Mouse (Mus musculus) liver, adult (tissue): Measurements from ENCODE around the gene Laptm4a.

Experiments
- GATA4 ChIP-seq: IDR thresholded peaks from 2 replicates; pipeline ENCODE4 v1.6.1; 2014; ENCODE audit warnings: mild to moderate bottlenecking, low read length; ENCODE audit not compliant: insufficient replicate concordance

Laptm4a gene

DNA sequence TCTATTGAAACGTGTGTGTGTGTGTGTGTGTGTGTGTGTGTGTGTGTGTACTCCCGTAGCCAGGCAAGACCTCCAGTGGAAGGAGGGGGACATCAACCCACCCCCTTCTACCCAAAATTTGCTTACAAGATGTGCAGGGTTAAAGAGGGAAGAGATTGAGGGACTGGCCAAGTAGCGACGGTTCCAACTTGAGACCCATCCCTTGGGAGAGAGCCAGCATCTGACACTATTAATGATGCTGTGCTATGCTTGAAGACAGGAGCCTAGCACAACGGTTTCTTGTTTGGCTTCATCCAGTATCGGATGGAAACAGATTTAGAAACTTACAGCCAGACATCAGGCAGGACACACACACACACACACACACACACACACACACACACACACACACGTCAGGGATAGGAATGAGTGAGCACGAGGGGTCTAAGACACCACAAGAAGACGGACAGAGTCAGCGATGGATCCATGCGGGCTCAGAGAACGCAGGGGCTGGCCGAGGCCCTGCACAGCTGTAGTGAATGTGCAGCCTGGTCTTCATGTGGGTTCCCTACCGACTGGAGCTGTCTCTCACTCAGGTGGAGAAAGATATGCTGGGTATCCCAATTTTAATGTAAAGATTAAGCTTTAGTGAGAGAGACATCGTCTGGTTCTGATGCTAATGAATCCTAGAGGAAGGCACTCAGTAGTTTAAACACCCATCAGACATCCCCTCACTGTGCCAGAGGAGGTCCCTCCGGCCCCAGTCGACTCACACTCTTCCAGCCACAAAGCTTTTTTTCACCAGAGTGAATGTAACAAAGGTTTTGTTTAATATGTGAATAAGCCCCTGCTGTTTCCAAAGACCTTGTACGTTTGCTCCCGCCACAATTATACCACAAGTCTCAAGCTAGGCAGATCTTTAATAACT, 22.3 kb upstream of the Laptm4a start:
- no peak for TF ChIP-seq GATA4

DNA sequence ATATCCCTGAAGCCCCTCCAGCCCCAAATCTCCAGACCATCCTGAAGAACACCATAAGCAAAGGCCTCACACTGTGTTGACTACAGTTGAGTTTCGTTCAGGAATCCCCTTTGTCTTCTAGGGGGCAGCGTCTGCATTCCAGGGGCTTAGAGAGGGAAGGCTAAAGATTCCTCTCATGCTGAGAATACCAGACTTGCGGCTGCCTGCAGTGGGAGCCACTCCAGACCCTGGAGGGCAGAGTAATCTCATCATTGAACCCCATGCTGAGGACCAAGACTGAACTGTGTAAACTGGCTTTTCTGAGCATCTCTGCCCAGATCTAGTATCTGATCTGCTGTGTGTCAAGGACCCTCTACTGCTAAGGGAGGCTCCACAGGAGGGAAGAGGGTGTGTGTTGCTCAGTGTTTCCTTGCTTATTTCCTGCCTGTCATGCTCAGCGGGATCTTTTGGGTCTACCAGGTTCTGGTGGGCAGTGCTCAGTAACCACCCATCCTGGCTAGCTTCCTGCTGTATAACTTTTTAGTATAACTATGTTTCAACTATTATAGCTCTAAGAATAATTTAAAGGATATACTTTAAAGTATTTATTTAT, 21.3 kb upstream of the Laptm4a start:
- no peak for TF ChIP-seq GATA4

DNA sequence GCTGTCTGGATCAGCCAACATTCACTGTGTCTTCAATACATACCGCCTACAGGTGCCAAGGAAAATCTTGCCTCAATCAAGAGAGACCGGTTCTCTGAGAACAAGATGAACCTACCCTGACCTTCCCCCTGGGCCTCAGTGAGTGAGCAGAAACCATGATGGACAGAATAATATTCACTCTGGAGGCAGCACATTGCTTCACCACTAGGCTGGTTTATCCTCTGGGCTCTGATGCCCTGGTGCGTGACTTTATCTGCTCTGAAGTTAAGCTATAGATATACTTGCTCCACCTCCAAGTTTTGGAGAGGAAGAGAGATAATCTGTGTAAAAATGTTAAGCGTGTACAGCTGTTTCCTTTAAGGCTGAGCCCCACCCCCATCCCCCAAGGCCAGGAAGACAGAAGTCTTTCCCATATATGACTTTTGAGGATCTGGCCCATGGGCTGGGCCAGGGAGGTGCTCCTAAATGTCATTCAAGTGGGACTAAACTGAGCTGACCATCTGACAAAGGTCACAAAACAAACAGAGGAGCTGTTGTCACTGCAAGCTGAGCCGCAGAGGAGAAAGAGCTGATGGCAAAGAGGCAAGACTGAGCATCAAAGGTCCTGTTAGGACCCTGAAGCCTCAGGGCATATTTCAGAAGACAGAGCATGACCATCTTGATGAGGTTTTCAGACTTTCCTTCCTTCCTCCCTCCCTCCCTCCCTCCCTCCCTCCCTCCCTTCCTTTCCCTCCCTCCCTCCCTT, 20.4 kb upstream of the Laptm4a start:
- TF ChIP-seq GATA4 = no peak

DNA sequence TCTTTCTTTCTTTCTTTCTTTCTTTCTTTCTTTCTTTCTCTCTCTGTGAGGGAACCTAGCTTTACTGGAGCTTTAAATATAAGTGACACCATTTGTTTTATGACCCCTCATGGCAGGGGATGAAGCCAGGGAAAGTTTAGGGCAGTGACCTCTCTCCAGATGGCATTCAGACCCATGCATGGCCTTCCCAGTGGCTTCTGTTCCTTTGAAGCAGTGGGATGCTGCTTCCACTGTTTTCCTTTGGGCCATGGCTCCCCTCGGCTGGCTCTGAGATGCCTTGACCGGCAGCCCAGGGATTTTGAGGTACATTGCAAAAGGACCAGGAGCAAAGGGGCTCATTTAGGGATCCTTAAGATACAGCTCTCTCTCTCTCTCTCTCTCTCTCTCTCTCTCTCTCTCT, 19.5 kb upstream of the Laptm4a start:
- TF ChIP-seq GATA4 = no peak

DNA sequence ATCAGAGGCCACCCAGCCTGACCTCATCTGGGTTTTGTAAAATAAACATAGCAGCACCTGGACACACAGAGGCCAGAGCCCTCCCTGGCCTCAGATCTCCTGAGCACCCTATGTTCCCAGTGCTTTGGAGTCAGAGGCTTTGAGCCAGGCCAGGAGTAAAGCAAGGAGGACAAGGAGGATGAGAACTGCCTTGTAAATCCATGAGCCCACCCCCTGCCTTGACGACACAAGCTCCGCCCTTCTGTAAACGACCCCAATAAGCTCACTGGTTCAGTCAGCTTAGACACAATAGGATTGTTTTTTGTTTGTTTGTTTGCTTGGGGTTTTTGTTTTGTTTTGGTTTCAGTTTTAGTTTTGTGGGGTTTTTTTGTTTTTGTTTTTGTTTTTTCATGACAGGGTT, 19.0 kb upstream of the Laptm4a start:
- no peak for TF ChIP-seq GATA4

DNA sequence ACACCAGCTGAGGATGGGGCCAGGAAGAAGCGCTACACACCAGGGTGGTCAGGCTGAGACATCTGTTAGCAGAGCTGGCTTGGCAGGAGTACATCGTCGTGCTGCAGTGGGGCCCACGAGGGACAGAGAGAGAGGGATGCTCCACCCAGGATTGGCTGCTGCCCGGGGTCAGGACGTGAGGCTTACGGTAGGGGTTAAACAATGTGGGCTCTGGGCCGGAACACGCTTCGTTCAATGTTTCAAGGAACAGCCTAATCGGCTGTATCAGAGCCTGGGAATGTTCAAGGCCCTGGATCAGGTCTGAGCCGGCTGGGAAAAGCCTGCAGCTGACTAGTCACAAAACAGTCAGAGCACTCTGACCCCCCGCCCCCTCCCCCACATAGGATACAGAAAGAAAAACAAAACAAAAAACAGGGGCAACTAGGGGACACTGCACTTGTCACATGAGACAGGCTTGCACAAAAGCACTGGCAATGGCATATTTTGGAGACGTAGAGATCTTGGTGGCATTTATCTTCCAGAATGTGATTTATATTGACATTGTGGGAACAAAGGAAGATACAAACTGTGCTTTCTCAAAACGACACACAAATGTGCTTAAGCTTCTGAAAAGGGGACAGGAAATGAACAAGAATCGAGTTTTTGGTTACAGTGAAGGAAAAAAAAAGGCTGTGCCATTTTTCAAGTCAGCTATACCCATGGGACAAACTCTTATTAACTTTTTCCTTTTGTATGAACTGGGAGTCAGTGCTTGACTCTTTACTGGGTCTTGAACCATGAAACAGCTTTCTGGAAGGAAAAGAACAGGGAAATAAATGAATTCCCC, 8.4 kb upstream of the Laptm4a start:
- no peak for TF ChIP-seq GATA4

DNA sequence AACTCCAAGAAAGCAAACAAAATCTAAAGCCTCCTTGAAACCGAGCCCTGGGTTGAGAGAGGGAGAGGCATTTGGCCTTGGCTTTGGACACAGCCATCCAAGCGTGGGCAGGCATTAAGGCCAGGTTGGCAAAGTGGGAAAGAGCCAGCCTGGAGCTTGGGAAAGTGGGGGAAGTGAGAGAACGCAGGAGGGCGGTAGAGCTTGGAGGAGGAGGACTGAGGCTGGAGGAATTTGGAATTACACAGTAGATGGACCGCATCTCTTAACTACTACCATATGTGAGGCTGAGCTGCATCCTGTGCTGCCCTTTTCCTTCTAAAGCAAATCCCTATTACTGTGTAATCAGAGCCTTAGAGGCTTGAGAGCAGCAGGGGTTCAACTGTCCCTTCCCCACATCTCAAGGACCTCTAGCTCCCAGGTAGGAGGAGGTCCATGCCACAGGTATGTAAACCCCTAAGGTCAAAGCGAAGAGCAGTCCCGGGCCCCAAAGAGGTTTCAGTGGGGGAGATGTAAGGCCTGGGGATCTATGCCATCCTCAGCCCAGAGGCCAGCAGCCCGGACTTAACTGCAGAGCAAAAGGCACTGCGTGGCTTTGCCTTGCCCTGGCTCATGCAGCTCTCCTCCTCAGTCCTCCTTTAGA, 7.6 kb upstream of the Laptm4a start:
- no peak for TF ChIP-seq GATA4

DNA sequence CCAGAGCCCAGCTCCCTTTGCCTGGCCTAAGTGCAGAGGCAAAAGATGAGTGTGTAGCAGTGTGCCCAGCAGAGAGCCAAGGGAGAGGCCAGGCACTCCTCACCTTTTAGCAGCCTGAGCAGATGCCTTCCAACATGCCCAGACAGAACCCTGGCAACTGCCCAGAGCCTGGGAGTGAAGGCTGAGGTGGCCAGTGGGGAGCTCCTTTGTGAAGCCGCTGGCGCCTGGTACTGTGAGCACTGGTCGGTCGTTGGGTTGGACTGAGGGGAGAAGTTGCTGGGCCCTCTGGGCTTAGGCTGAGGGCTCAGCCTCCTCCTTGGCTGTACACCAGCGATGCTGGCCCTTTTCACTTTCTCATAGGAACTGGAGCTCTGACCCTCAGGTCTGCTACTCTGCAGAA, 5.1 kb upstream of the Laptm4a start:
- TF ChIP-seq GATA4 = no peak

DNA sequence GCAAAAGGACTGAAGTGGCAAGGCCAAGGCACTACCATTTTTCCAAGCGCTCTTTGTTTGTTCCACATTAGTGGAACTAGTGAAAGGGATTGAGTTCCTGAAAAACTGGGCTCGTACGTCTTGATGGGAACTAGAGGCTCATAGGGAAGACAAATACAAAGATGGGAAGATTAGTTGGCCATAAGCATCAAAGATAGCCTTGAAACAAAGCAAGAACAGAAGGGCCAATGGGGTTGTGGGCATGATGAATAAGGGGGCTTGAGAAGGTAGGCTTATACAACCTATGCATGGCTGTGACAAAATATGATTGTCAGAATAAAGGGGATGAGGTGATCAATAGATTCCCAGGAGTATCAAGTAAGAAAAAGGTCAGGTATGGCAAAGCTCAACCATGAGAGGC, 2.2 kb upstream of the Laptm4a start:
- no peak for TF ChIP-seq GATA4

DNA sequence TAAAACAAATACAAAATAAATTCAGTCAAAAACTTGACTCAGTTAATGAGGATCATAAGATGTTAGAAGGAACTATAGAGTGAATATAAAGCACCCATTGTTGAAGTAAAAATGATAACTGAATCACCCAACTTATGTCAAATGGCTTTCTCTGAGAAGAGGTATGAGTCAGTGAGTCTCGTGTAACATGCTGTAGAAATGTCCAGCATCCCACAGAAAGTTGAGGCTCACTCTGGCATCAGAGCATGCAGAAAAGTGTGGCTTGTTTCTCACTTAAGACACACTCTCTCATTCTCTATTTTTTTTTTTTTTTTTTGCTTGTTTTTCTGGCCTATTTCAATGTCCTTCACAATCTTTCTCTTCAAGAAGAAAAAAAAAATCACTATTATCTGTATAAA, 469 bp upstream of the Laptm4a start:
- no peak for TF ChIP-seq GATA4

DNA sequence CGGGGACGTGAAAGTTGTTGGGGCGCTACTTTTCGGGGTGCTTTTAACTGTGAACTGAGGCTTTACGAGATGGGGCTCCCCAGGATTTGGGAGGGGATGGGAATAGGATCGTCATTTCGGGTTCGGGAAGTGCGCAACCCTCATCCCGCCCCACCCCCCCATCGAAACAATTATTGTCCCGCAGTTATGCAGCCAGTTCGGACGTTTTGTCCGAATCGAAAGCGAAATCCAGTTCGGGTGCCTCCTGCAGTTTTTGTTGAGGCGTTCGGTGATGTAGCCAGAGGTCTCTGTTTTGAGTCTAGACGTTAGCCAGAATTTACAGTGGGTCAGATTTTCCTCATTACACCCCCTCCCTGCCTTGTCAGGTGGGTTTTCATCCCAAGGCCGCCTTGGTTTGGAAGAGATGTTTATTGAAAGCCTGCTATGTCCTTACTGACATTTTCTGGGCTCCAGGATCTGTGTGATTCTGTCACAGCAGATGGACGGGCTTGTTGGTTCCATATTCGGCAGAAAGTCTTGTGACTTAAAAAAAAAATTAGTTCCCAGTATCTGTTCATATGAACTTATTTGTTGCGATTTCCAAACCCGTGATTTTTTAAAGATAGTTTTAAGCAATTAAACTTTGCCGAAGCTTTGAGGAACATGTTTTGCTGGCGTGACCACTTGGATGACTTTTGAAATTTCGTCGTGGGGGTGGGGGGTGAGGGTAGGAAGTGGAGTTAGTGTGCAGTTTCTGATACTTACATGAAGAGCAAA, 1.1 kb downstream of the Laptm4a start:
- TF ChIP-seq GATA4 = no peak

DNA sequence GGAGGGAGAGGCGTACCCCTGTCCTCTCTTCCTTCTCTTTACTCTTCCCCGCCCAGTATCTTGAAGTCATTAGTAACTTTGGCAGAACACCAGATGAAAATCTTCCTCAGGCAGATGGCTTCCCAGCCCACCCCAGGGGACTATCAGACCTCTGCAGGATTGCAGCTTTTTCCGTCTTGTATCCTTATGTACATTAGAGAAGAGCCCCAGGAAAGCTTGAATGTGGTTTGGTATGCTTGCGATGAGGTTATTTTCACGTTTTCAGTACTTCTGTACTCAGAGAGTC, 1.6 kb downstream of the Laptm4a start:
- no peak for TF ChIP-seq GATA4

DNA sequence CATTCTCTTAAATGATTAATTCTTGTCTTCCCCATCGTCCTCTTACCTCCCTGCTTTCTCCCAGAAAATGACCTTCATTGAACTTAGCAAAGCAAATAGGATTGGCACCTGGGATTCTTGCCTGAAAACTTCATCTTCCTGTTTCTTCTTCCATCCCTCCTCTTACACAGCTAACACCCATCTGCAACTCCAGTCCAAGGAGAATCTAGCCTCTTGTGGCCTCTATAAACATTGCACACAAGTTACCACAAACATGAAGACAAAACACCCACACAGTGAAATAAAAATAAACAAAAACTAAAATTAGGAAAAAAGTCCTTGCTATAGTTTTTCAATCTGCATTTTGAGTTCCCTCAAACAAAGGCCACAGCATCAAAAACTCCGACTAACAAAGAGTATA, 2.1 kb downstream of the Laptm4a start:
- TF ChIP-seq GATA4 = no peak

DNA sequence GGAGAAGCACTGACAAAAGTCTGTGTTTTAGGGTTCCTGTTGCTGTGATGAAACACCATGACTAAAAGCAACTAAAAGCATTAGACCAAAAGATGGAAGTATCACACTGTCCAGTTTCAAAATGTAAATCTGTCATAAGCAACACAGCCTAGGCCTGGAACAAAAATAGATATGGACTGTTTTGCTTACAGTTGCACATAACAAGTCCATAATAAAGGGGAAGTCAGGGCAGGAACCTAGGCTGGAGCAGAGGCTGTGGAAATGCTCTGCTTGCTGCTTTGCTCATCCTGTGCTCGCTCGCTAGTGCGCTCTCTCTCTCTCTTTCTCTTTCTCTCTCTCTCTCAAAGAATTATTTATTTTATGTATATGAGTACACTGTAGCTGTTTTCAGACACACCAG, 6.2 kb downstream of the Laptm4a start:
- no peak for TF ChIP-seq GATA4
